In the genomic region with DNA sequence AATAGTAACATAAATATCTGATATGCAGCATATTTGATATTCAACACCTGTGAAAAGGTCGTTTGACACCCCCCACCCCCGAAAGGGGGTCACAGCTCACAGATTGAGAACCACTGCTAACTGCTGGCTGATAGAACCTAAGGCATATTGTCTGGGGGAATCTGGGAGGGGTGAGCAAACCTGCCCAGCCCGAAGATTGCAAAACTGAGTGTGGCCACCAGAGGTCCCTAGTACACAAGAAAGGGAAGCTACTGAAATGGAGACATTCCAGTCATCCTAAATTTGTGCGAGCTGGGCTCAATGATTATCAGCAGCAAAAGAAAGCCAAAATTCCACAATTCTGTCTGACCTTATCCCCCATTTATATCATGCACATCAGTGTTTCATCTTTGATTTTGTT, we compare ENCODE assay signal across 8 mouse cellular contexts. TPM values are rescaled to one million over a fixed set of nuclear protein-coding genes. Genes with fewer than 3 reads are reported as not detected.
DNase-seq lines count a peak whose midpoint lies in the region; ATAC-seq and TF ChIP-seq lines count a peak whose summit lies in the region.
"Had no signal": no experiment of that assay in that cellular context is flagged by ENCODE, and none has a peak within 500 bp of the region (broad histone marks: within the 10 kb centered on the region; RNA-seq: fewer than 3 reads in every experiment).

No protein-coding gene starts in this region.

- ATAC-seq in G1E (ENCODE audit: extremely low read depth, insufficient number of reproducible peaks, low FRiP score, poor library complexity, severe bottlenecking) = no peak
- ATAC-seq in embryonic facial prominence, embryonic 14.5 days (ENCODE audit: low read depth) = no peak
- ATAC-seq in hindbrain, embryonic 15.5 days (ENCODE audit: low FRiP score, low read depth) = 0 out of 2 replicates have a peak, but pooled peaks have one; percentile 27
- peak; percentile 51; the same call in 1 of the 2 replicates for ATAC-seq in midbrain, embryonic 16.5 days

- no peak overlapping the region for H3K9ac ChIP-seq in embryonic facial prominence, embryonic 14.5 days (ENCODE audit: low read depth, low read length)
- H3K9ac ChIP-seq in hindbrain, embryonic 15.5 days = no peak overlapping the region
- no peak overlapping the region for H3K9ac ChIP-seq in midbrain, embryonic 16.5 days (ENCODE audit: low read depth, low read length)

- H3K4me3 ChIP-seq in G1E (ENCODE audit: low read depth, low read length) = no peak overlapping the region
- no peak overlapping the region for H3K4me3 ChIP-seq in embryonic facial prominence, embryonic 14.5 days (ENCODE audit: low read depth, low read length)
- no peak overlapping the region for H3K4me3 ChIP-seq in hindbrain, embryonic 15.5 days
- no peak overlapping the region for H3K4me3 ChIP-seq in midbrain, embryonic 16.5 days (ENCODE audit: low read depth, low read length)

- H3K27ac ChIP-seq in embryonic facial prominence, embryonic 14.5 days (replicated peaks; ENCODE audit: low read depth, low read length) = no peak overlapping the region
- no peak overlapping the region for H3K27ac ChIP-seq in hindbrain, embryonic 15.5 days (replicated peaks)
- no peak overlapping the region for H3K27ac ChIP-seq in midbrain, embryonic 16.5 days (ENCODE audit: low read length)

- H3K9me3 ChIP-seq in G1E (replicated peaks) = no peaks in the 10 kb centered on the region
- no peaks in the 10 kb centered on the region for H3K9me3 ChIP-seq in embryonic facial prominence, embryonic 14.5 days (ENCODE audit: control insufficient read depth, low read length)
- H3K9me3 ChIP-seq in hindbrain, embryonic 15.5 days = no peaks in the 10 kb centered on the region
- no peaks in the 10 kb centered on the region for H3K9me3 ChIP-seq in midbrain, embryonic 16.5 days (replicated peaks; ENCODE audit: control insufficient read depth, low read length, poor library complexity, severe bottlenecking)

- H3K27me3 ChIP-seq in G1E (ENCODE audit: insufficient read depth, low read length) = no peaks in the 10 kb centered on the region
- H3K27me3 ChIP-seq in embryonic facial prominence, embryonic 14.5 days (replicated peaks; ENCODE audit: control insufficient read depth, insufficient read depth, low read length) = no peaks in the 10 kb centered on the region
- no peaks in the 10 kb centered on the region for H3K27me3 ChIP-seq in hindbrain, embryonic 15.5 days
- no peaks in the 10 kb centered on the region for H3K27me3 ChIP-seq in midbrain, embryonic 16.5 days (ENCODE audit: control insufficient read depth, insufficient read depth, low read depth, low read length)

- H3K4me1 ChIP-seq in G1E (ENCODE audit: insufficient read depth, low read depth, low read length) = no peaks in the 10 kb centered on the region
- H3K4me1 ChIP-seq in embryonic facial prominence, embryonic 14.5 days (ENCODE audit: control insufficient read depth, insufficient read depth, low read length) = no peaks in the 10 kb centered on the region
- H3K4me1 ChIP-seq in hindbrain, embryonic 15.5 days (replicated peaks) = no peaks in the 10 kb centered on the region
- H3K4me1 ChIP-seq in midbrain, embryonic 16.5 days (ENCODE audit: control insufficient read depth, insufficient read depth, low read length) = no peaks in the 10 kb centered on the region

- intact Hi-C loops in left cerebral cortex, postnatal 10 days (cut with DNase I) = no loop called here

- DNase-seq in G1E (ENCODE audit: low spot score) = peak; percentile 1
- peak; percentile 31 to 44 for DNase-seq in adrenal gland, postnatal 4 days (ENCODE audit: low spot score in 2 of 2)
- peak; percentile 52 for DNase-seq in embryonic facial prominence, embryonic 14.5 days (ENCODE audit: low spot score)
- DNase-seq in left cerebral cortex, postnatal 10 days (ENCODE audit: extremely low spot score in 1 of 2, low spot score in 2 of 2) = peak; percentile 35 to 73
- DNase-seq in spleen, postnatal 36 days (ENCODE audit: low spot score in 2 of 2) = peak; percentile 11 to 24

- no peak overlapping the region for H3K4me2 ChIP-seq in embryonic facial prominence, embryonic 14.5 days (ENCODE audit: low read depth, low read length)
- no peak overlapping the region for H3K4me2 ChIP-seq in hindbrain, embryonic 15.5 days
- H3K4me2 ChIP-seq in midbrain, embryonic 16.5 days (ENCODE audit: low read length) = no peak overlapping the region

- H3K36me3 ChIP-seq in G1E (replicated peaks) = no peaks in the 10 kb centered on the region
- H3K36me3 ChIP-seq in embryonic facial prominence, embryonic 14.5 days (ENCODE audit: control insufficient read depth, insufficient read depth, low read length) = no peaks in the 10 kb centered on the region
- H3K36me3 ChIP-seq in hindbrain, embryonic 15.5 days = no peaks in the 10 kb centered on the region
- no peaks in the 10 kb centered on the region for H3K36me3 ChIP-seq in midbrain, embryonic 16.5 days (ENCODE audit: control insufficient read depth, insufficient read depth, low read length)

- no peak for TF ChIP-seq CTCF in G1E (IDR thresholded peaks at IDR 0.05; ENCODE audit: low read depth, low read length)

- WGBS in embryonic facial prominence, embryonic 14.5 days = 10% methylated on average over 4 of the region's 4 CpGs
- 22% methylated on average over 4 of the region's 4 CpGs for WGBS in hindbrain, embryonic 15.5 days
- 15% methylated on average over 4 of the region's 4 CpGs for WGBS in midbrain, embryonic 16.5 days

RNA-seq across cellular contexts. Expression of a gene that starts 42.9 kb away (rescaled TPM):
- total RNA-seq in G1E (2014; fragmentation: Nextera tagmentation) = not detected in 2 replicates
- total RNA-seq in G1E (2017) = 0.11 TPM in 1 of 2 replicates, not detected in the other
- polyA plus RNA-seq in G1E (2012) = not detected in 2 replicates
- 1 to 10 TPM; 4.7 to 5.6 TPM for total RNA-seq in adrenal gland, postnatal 4 days (2021)
- polyA plus RNA-seq in embryonic facial prominence, embryonic 14.5 days (2014; fragmentation: Nextera tagmentation; extraction: Ambion mirVana) = not detected in 2 replicates
- 0.05 TPM in 1 of 2 replicates, not detected in the other for polyA plus RNA-seq in hindbrain, embryonic 15.5 days (2015; fragmentation: Nextera tagmentation; extraction: Ambion mirVana)
- under 1 TPM; 0.28 to 0.39 TPM for total RNA-seq in left cerebral cortex, postnatal 10 days (2021)
- not detected in 2 replicates for polyA plus RNA-seq in midbrain, embryonic 16.5 days (2015; fragmentation: Nextera tagmentation; extraction: Ambion mirVana)
- total RNA-seq: hematopoietic stem cell, adult 5-6 weeks had no signal

Comparison
In these comparisons a context has a peak if more than half of its experiments do, and no peak if none do; other contexts are left out.
1. ATAC-seq: peak in hindbrain, embryonic 15.5 days (single experiment) and midbrain, embryonic 16.5 days (single experiment); none in G1E (single experiment) and embryonic facial prominence, embryonic 14.5 days (single experiment).
2. DNase-seq: peak in every context shown above with its lines; median percentile 54 in left cerebral cortex, postnatal 10 days; 52 in embryonic facial prominence, embryonic 14.5 days; 38 in adrenal gland, postnatal 4 days; 18 in spleen, postnatal 36 days; 1 in G1E.